Mouse (Mus musculus) NIH3T3 (cell line): ENCODE results near the gene Pga5.

Source experiments
- DNase-seq: peaks from one replicate; pipeline ENCODE4 v3.0.0-alpha.2; 2012; ENCODE audit warnings: low read depth

The Pga5 gene

DNA sequence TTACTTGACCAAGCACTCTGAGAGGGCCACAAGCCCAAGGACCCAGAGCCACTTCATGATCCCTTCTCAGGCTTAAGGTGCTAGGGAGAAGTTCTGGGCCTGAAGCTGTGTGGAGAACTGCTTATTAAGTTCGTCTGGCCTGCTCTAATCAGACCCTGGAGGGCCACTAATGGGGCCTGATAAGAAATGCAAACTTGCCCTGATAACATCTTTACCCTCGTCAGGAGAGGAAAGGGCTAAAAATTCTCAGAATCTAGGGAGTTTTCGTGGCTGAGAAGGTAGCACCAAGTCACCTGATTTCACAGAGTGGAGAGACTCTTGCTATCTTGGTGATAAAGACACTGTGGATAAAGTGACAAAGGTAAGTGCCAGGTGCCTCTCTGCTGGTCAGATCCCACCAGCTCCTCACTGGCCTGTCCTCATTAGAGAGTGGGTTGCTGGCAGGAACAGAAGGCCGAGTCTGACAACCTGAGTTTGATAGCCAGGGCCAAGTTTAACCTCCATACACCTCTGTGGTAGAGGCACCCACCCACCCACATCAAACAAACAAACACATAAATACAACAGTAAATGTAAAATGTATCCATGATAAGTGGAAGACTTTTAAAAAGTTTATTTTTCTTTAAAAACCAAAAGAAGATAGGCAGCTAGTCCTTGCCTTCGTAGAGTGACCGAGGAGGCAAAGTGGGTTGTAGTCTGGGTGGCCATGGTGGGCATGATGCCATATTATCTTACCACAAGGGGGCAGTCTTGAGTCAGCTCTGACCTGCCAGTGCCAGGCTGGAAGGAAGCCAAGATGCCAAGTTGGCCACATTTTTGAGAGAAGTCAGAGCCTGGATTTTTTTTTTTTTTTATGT, at the start of gene Pga5:
TSS of gene Pga5 (minus strand) at position 157 of the 857 bp plus-strand sequence.
- DNase-seq, result peak; percentile 94

GRCm38 (mm10) chr19:10724629-10725363, 46.9 kb upstream of the Pga5 start:
- no peak for DNase-seq

GRCm38 (mm10) chr19:10723649-10724048, 45.8 kb upstream of the Pga5 start:
- DNase-seq, result no peak

- DNase-seq, result no peak
These were observed 45.2 kb upstream of the Pga5 start for GRCm38 (mm10) chr19:10723084-10723483.

GRCm38 (mm10) chr19:10721064-10721463, 43.2 kb upstream of the Pga5 start:
- DNase-seq, result no peak

DNA sequence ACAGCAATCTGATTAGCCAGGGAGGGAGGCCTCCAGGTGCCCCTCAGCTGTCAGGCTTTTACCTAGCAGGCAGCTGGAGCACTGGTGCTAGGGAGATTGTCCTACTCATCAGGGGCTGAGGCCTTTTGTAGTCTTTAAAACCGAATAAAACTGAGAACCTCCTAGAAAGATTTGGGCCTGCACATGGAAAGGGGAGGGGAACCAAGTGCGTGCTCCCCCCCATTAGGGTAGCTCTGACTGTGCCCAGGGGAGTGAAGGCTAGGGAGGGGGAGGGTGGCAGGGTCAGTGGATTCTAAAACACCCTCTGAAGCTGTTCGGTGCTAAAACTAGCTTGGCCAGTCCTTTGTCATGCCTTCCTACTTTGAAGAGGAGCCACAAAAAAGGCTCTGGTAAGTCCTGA, 42.7 kb upstream of the Pga5 start:
- DNase-seq, result no peak

DNA sequence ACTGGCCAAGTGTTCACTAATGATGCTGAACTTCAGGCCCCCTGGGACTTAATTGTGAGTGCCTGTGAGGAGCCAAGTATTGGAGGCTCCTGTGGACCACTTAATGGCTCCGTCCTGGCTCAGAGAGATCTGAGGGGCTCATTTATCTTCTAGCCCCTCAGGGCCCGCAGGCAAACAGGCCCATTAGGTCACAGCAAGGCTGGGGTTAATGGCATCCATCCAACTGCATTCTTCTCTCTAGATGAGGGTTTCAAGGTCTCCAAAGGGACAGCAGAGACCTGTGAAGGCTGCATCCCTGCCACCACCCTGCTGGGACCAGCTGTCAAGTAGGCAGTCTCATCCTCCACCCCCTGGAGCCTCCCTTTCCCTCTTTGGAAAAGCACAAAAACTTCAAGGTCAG, 41.9 kb upstream of the Pga5 start:
- DNase-seq, result no peak

- no peak for DNase-seq
These were observed 40.4 kb upstream of the Pga5 start for GRCm38 (mm10) chr19:10718251-10718775.

DNA sequence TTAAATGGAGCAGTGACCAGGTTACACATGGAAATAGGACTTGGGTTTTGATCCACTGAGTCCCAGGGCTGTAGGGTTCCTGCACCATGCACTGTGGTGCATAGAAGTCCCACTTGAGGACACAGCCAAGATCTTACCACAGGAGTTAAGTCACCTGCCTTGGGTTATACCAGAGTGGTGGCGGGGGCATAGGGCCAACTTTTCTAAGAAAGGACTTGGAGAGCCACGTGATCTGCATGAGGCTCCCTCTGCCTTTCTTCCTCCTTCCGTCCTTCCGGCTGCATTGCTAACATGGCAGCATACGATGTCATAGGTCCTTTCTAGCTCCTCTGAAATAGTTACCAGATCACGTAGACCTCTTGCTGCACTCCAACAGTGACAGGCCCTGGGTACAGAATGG, 37.6 kb upstream of the Pga5 start:
- no peak for DNase-seq

DNA sequence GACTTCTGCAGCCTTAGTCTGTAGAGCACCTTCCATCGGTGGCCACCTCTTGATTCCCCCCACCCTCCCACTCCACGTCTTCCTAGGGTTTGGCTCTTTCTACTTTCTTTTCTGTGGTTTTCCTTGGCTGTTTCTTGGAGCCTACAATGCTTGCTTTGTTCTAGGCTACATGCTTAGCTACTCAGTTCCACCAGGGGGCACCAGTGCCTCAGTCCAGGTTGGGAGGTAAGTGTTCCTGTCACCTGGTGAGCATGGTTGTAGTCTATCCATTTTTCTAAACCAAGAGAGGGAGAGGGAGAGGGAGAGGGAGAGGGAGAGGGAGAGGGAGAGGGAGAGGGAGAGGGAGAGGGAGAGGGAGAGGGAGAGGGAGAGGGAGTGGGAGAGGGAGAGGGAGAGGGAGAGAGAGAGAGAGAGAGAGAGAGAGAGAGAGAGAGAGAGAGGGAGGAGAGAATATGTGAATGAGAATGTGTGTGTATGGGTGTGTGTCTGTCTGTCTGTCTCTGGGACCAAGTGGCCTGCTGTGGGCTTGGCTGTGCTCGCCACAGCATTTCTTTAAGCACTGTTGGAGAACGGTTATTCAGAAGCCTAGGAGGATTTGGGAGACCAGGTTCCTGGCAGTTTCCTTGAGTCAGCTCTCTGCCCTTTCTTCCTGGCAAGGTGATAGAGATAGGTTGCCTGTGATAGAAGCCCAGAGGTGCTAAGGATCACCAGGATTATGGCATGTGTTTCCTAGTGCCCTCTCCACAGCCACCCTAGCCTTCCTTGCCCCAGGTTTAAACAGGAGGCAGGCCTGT, 37.0 kb upstream of the Pga5 start:
- peak; percentile 93 for DNase-seq

DNA sequence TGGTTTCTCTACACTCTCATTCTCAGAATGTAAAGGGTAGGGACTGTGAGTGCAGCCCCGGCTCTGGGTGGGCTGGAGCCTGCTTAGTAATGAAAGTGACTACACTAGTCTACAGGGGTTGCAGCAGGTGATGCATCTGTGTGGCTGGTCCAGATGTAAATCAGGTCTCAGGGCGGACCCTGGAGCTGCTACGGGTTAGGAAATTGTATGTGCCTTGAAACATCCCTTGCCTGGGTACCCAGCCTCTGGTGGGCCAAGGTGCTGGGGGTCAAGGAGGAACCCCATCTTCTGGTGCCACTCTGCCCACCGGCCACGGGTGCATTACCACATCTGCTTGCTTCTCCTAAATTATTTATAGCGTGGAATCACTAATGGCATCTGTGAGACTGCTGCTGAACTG, 36.3 kb upstream of the Pga5 start:
- DNase-seq, result no peak

DNA sequence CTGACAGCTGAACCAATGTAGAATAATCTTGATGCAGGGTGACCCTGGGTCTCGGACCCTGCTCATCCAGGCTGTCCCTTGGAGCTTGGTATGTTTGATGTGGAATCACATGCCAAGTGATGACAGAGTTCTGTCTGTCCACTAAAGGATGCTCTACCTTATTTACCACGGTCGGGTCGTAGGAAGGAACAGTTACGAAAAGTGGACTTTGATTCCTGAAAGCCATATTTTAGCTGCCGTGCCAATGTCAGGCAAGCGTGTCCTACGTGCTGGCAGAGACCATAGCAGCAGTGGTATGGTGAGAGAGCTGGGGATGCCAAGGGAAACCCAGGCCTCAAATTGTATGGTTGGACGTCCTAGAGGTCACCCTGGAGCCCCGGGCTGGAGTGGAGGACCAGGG, 35.7 kb upstream of the Pga5 start:
- DNase-seq, result no peak

GRCm38 (mm10) chr19:10712646-10713045, 34.8 kb upstream of the Pga5 start:
- DNase-seq, result no peak

DNA sequence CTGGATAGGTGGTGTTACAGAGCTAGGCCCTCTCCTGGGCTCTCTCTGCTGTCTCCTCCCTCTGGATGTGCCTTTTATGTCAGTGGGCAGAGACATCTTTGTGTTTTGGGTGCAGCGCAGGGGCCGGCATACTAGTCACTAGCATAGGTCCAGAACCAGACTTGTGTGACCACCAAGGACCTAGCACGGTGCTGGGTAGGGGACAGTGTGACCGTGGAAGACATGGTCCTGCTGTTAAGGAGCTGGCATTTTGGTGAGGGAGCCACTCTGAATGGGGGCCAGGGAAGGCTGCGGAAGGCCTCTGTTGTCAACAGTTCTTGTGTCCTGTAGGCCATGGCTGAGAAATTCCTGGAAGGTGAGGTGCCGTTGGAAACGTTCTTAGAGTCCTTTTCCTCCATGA, 34.3 kb upstream of the Pga5 start:
- no peak for DNase-seq

- no peak for DNase-seq
These were observed 32.9 kb upstream of the Pga5 start for GRCm38 (mm10) chr19:10710751-10711150.

DNA sequence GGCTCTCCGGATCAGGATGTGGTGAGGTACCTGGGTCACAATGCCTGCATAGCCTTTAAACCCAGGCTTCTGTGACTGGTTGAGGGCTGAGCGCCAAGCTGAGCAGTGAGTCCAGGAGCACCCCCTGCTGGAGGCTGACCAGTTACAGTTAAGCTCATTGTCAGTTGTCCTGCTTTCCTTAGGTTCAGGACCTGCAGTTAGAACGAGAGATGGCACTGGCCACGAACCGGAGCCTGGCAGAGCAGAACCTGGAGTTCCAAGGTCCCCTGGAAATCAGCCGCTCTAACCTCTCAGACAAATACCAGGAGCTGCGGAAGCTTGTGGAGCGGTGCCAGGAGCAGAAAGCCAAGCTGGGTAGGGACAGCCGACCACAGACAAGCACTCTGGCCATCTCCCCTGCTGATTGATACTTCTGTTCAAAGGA, 32.2 kb upstream of the Pga5 start:
- peak; percentile 86 for DNase-seq

- DNase-seq, result peak; percentile 96
These were observed 31.7 kb upstream of the Pga5 start for GRCm38 (mm10) chr19:10709360-10710087.

DNA sequence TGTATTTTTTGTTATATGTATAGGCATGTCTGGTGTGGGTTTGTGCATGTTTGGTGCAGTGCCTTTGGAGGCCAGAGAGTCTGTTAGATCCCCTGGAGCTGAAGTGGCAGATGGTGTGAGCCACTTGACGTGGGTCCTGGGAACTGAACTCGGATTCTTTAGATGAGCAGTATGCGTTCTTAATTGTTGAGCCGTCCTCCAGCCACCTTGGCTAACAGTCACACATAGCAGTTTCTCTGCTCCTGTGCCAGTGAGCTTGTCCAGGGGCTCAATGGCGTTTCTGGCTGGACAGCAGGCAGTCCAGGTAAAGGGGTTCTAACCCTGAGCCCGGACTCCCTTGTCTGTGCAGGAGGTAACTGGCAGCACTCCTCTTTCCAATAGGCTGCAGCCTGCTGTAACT, 31.0 kb upstream of the Pga5 start:
- DNase-seq, result no peak

- no peak for DNase-seq
These were observed 30.0 kb upstream of the Pga5 start for GRCm38 (mm10) chr19:10707881-10708280.

DNA sequence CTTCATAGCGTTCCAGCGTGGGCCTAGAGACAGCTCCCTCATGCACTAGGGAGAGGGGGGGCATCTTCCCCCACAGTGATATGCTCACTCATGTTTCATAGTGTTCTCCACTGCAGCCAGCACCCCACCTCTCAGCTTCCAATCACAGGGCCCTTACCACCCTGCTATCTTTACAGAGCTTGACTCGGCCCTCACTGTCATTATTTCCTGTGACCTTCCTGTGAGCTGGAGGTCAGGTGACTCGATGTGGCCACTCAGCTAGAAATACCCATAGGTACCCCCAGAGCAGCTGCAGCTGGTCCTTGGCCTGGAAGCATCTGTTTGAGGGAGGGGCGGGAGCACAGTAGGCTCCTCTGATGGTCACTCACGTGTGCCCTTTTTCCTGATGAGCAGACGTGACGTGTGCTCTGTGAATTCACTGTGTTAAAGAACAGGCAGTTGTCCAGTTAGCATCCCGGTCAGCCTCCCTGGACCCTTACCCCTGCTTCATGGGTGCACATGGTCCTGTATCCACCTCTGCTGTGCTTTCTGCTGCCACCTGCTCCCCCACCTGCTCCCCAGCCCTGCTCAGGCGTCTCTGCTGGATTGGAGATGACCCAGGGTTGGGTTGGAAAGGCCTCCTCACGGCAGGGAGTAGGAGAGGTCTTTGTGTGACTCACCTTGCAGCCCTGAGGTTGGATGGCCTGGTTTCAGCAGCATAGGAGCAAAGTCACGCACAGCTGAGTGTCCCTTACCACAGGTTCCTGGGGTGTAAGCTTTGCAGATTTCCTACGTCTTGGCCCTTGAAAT, 29.4 kb upstream of the Pga5 start:
- no peak for DNase-seq

GRCm38 (mm10) chr19:10703470-10703869, 25.6 kb upstream of the Pga5 start:
- DNase-seq, result no peak
